Mouse (Mus musculus) testis, adult 10 weeks (tissue): ENCODE results near the gene Ctla4. TPM values are rescaled to one million over a fixed set of nuclear protein-coding genes. Genes with fewer than 3 reads are reported as not detected.

Experiments used
- polyA plus RNA-seq: library from polyadenylated mRNA; stranded (reverse); fragments of 350-450 nt; fragmentation: Illumina TruSeq; extraction: RNeasy Lipid Tissue Mini Kit (QIAGEN cat#74804); gene quantifications from one replicate; pipeline ENCODE4 v1.2.3, GENCODE M21; 2014; ENCODE audit warnings: low read depth, low replicate concordance

Ctla4 gene
- polyA plus RNA-seq, result not detected

DNA sequence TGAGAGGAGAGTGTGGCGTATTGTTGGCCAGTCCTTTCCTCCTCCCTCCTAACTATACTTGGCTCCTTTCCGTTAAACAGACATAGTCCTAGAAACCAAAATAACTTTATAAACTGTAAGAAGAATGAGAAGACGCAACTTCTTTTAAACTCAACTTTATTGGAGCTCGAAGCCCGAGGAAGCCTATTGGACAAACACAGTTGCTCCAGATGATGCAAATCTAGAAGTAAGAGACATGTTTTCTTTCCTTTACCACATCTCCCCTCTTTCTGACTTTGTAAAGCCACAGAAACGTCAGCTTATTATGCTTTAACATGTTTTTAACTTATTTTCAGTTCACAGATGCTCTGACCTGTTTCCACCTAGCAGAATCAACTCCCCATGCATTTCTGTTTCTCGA, at the start of gene Ctla4:
Ctla4 (plus strand) TSS at position 20 of the 400 bp plus-strand sequence.

Other genes with a start within 250 kb of the Ctla4 start
- 0.07 TPM for gene Cd28, start 170.2 kb upstream of the Ctla4 start, polyA plus RNA-seq
- gene Icos, start 90.9 kb downstream of the Ctla4 start, polyA plus RNA-seq, result 0.27 TPM